Mouse (Mus musculus): ENCODE data around the gene Fnbp1l.

Fnbp1l gene

DNA sequence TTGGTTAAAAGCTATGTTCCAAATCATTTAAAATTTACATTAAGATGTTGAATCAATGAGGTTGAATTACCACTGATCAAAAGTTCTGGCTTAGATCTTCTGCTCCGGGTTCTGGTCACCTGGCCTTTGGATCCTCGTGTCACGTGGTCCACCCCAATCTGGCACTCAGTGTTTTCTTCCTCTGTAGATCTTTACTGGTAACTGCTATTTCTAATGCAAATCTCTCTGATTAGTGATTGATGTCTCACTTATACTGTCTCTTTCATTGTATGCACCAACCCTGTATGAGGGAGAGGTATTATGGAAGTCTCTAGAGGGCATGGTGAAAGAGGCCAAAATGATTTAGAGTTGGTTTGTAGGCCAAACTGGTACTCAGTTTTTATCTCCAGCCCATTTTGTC, 127.5 kb downstream of the Fnbp1l start:
- DNase-seq (ENCODE audit: low spot score), result no peak

DNA sequence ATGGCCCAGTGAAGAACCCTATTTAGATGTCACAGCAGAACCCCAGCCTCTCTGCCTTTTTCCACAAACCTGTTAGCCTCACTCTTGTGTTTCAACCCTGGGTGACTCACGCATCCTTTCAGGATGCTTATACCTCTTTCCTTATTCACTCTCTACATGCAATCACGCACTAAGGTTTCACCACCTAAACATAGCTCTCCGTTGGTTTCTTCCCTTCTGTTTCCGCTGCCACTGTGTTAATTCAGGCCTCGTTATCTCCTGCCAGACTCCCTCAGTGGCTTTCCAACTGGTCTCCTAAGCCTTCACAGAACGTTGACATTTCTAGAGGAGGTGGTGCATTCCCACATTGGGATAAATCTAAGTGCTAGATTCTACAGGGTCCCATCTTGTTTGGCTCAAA, 128.9 kb downstream of the Fnbp1l start:
- DNase-seq (ENCODE audit: low spot score), result no peak

Data from urinary bladder, postnatal 10 days (tissue).